Mouse (Mus musculus) olfactory bulb, adult 2 months (tissue): ENCODE data around the gene Atoh7.

Source experiments
- CTCF ChIP-seq: fragments of 200-500 bp; IDR thresholded peaks from 2 replicates; pipeline ENCODE4 v1.5.1; 2012; ENCODE audit warnings: low read depth, mild to moderate bottlenecking, low read length, moderate library complexity; ENCODE audit not compliant: insufficient read depth
- POLR2A ChIP-seq: fragments of 200-500 bp; IDR thresholded peaks from 2 replicates; pipeline ENCODE4 v1.6.1; 2012; ENCODE audit warnings: mild to moderate bottlenecking, low read depth, low read length, moderate library complexity; ENCODE audit not compliant: insufficient read depth

DNA sequence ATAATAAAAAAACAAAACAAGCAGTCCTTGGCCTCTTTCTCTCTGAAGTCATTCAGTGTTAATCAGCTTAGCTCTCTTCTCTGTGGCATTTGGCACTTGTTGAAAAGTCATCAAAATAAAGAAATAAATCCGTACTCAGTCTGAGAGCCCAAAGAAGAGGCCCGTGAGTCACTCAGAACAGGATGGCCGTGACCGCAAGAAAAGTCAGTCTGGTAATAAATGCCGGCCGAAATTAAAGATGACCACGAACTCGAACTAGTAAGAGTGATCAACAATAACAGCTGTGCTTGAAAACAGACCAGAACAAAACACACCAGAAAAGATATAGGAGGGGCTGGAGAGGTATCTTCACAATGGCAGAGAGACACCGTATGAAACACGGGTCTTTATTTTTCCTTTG, 24.6 kb downstream of the Atoh7 start:
- TF ChIP-seq POLR2A (no peak), CTCF (no peak)
